In the genomic region with DNA sequence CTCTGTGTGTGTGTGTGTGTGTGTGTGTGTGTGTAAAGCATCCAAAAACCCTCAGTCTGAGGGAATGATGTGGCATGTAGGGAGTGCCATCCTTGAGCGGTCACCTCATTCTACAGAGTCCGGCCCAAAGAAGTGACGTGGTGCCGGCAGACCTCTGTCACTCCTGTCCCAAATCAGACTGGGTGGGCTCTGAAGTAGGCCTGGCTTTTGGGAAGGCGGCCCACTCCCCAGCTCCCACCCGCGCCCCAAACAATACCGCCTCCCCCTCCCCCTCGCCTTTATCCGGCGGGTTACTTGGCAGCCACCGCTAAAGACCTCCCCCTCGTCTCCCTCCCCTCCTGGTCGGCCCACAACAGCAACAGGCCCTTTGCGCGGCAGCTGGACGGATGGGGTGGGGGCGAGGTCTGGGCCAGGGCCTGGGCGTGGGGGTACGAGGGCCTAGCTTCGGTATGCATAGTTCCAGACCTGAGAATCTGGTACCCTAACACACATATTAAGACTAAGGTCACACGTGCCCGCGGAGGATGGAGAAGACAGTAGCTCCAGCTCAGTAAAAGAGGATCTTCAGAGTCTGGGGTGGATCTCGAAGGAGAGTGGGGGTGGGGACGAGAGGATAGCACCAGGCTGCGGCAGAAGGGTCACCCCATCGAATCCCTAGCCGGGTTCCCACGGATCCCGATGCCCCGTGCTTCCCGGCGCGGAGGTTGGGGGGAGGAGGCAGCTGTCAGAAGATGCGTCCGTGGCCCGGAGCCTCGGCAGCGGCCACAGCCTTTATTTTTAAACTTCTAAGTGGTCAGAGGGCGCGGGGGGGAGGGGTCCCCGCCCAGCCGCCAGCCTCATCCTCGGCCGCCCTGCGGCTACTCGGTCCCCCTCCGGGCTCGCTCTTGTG, we compare ENCODE assay signal across 7 mouse cellular contexts. TPM values are rescaled to one million over a fixed set of nuclear protein-coding genes. Genes with fewer than 3 reads are reported as not detected.
DNase-seq lines count a peak whose midpoint lies in the region; ATAC-seq and TF ChIP-seq lines count a peak whose summit lies in the region.

No protein-coding gene starts in this region.

- peak overlapping the region; percentile 97 for H3K4me3 ChIP-seq in C2C12 (ENCODE audit: insufficient read depth, poor library complexity, severe bottlenecking)
- H3K4me3 ChIP-seq in cortical plate, adult 2 months (ENCODE audit: insufficient read depth, low read length): peak overlapping the region; percentile 98
- H3K4me3 ChIP-seq in heart, embryonic 16.5 days (ENCODE audit: low read length): peak overlapping the region; percentile 98
- peak overlapping the region; percentile 98 for H3K4me3 ChIP-seq in limb, embryonic 15.5 days
- H3K4me3 ChIP-seq in midbrain, embryonic 15.5 days: peak overlapping the region; percentile 96

- H3K27ac ChIP-seq in cortical plate, adult 2 months (ENCODE audit: insufficient read depth, low read length): peak overlapping the region; percentile 100
- peak overlapping the region; percentile 94 for H3K27ac ChIP-seq in heart, embryonic 16.5 days (ENCODE audit: low read length)
- H3K27ac ChIP-seq in limb, embryonic 15.5 days: peak overlapping the region; percentile 95
- peak overlapping the region; percentile 96 for H3K27ac ChIP-seq in midbrain, embryonic 15.5 days

- H3K27me3 ChIP-seq in C2C12 (ENCODE audit: control insufficient read depth, insufficient read depth, insufficient read length): no peaks in the 10 kb centered on the region
- no peaks in the 10 kb centered on the region for H3K27me3 ChIP-seq in heart, embryonic 16.5 days (ENCODE audit: control insufficient read depth, insufficient read depth, low read length)
- H3K27me3 ChIP-seq in limb, embryonic 15.5 days: no peaks in the 10 kb centered on the region
- H3K27me3 ChIP-seq in midbrain, embryonic 15.5 days (replicated peaks): no peaks in the 10 kb centered on the region

- H3K9ac ChIP-seq in heart, embryonic 16.5 days (ENCODE audit: low read length): peak overlapping the region; percentile 99
- H3K9ac ChIP-seq in limb, embryonic 15.5 days: peak overlapping the region; percentile 97
- peak overlapping the region; percentile 94 for H3K9ac ChIP-seq in midbrain, embryonic 15.5 days

- WGBS in heart, embryonic 16.5 days: under 1% methylated on average over 48 of the region's 50 CpGs
- under 1% methylated on average over 50 of the region's 50 CpGs for WGBS in limb, embryonic 15.5 days
- WGBS in midbrain, embryonic 15.5 days: under 1% methylated on average over 49 of the region's 50 CpGs

- peak overlapping the region; percentile 86 for H3ac ChIP-seq in C2C12 (ENCODE audit: control insufficient read depth, insufficient read length, low read depth)

- TF ChIP-seq POLR2A in cortical plate, adult 2 months (IDR thresholded peaks at IDR 0.05; ENCODE audit: extremely low read depth, insufficient read depth, low read length): no peak

- H3K4me2 ChIP-seq in heart, embryonic 16.5 days (ENCODE audit: low read depth, low read length): peak overlapping the region; percentile 87
- peak overlapping the region; percentile 72 for H3K4me2 ChIP-seq in limb, embryonic 15.5 days
- H3K4me2 ChIP-seq in midbrain, embryonic 15.5 days: peak overlapping the region; percentile 82

- TF ChIP-seq CTCF in C2C12 (IDR thresholded peaks at IDR 0.05; ENCODE audit: control insufficient read depth, insufficient read depth, insufficient read length): no peak
- TF ChIP-seq CTCF in cortical plate, adult 2 months (IDR thresholded peaks at IDR 0.05; ENCODE audit: extremely low read depth, insufficient read depth, low read length): no peak

- DNase-seq in 3T3-L1 (ENCODE audit: low read depth, low spot score): peak; percentile 36

- no peaks in the 10 kb centered on the region for H3K9me3 ChIP-seq in heart, embryonic 16.5 days (replicated peaks; ENCODE audit: control insufficient read depth, low read length)
- H3K9me3 ChIP-seq in limb, embryonic 15.5 days: no peaks in the 10 kb centered on the region
- no peaks in the 10 kb centered on the region for H3K9me3 ChIP-seq in midbrain, embryonic 15.5 days

- peak; percentile 5 for ATAC-seq in heart, embryonic 16.5 days (replicated peaks; ENCODE audit: extremely low read depth, insufficient read depth, low FRiP score)
- no peak for ATAC-seq in limb, embryonic 15.5 days (ENCODE audit: insufficient number of reproducible peaks, low FRiP score, low TSS enrichment, low read depth)
- ATAC-seq in midbrain, embryonic 15.5 days (replicated peaks): peak; percentile 20
- no peak for ATAC-seq in erythroid progenitor cell, adult 5-6 weeks (replicated peaks; ENCODE audit: low FRiP score, poor library complexity, severe bottlenecking)

- peaks cover 10% of the 10 kb centered on the region for H3K36me3 ChIP-seq in C2C12 (ENCODE audit: control insufficient read depth, insufficient read depth)
- no peaks in the 10 kb centered on the region for H3K36me3 ChIP-seq in heart, embryonic 16.5 days (ENCODE audit: control insufficient read depth, insufficient read depth)
- peaks cover 5% of the 10 kb centered on the region; the same call in 1 of the 2 replicates for H3K36me3 ChIP-seq in limb, embryonic 15.5 days
- no peaks in the 10 kb centered on the region for H3K36me3 ChIP-seq in midbrain, embryonic 15.5 days (replicated peaks)

- H3K79me3 ChIP-seq in C2C12 (ENCODE audit: low read depth): peaks cover 57% of the 10 kb centered on the region

- peaks cover 70% of the 10 kb centered on the region for H3K79me2 ChIP-seq in C2C12 (ENCODE audit: control insufficient read depth, insufficient read depth)

- peaks cover 22% of the 10 kb centered on the region for H3K4me1 ChIP-seq in cortical plate, adult 2 months (ENCODE audit: control insufficient read depth, insufficient read depth, low read length)
- peaks cover 70% of the 10 kb centered on the region for H3K4me1 ChIP-seq in heart, embryonic 16.5 days (ENCODE audit: control insufficient read depth, insufficient read depth, low read length)
- H3K4me1 ChIP-seq in limb, embryonic 15.5 days: peaks cover 73% of the 10 kb centered on the region
- peaks cover 65% of the 10 kb centered on the region for H3K4me1 ChIP-seq in midbrain, embryonic 15.5 days

TF ChIP-seq in C2C12, 6 proteins besides CTCF, POLR2A, EP300 and RAD21:
- TF ChIP-seq CEBPB (IDR thresholded peaks at IDR 0.05; ENCODE audit: low read depth): no peak
- TF ChIP-seq FOSL1 (IDR thresholded peaks at IDR 0.05; ENCODE audit: insufficient read depth, low read length, poor library complexity, severe bottlenecking): no peak
- TF ChIP-seq MYOD1 (IDR thresholded peaks at IDR 0.05; ENCODE audit: control insufficient read depth, insufficient read length, low read depth): no peak
- no peak for TF ChIP-seq MYOG (IDR thresholded peaks at IDR 0.05; ENCODE audit: control insufficient read depth, extremely low read depth, insufficient read length)
- TF ChIP-seq USF1 (IDR thresholded peaks at IDR 0.05; ENCODE audit: low read depth): no peak
- no peak for TF ChIP-seq MAX (IDR thresholded peaks at IDR 0.05)

RNA-seq across cellular contexts. Expression of a gene that starts 0.8 kb away (rescaled TPM):
- 130 TPM for polyA plus RNA-seq in C2C12 (2012; fragmentation: generic; extraction: Trizol)
- polyA plus RNA-seq in cortical plate, adult 2 months (2012; rRNA removed): 206 and 215 TPM in 2 replicates
- 34.7 and 36.1 TPM in 2 replicates for polyA plus RNA-seq in heart, embryonic 16.5 days (2015; fragmentation: Nextera tagmentation; extraction: Ambion mirVana)
- 46.5 and 50.3 TPM in 2 replicates for polyA plus RNA-seq in limb, embryonic 15.5 days (2015; fragmentation: Nextera tagmentation; extraction: Ambion mirVana)
- polyA plus RNA-seq in midbrain, embryonic 15.5 days (2015; fragmentation: Nextera tagmentation; extraction: Ambion mirVana): 85.4 and 92.1 TPM in 2 replicates
- total RNA-seq in erythroid progenitor cell, adult 5-6 weeks (2015; ENCODE audit: low replicate concordance): 6.7 and 12.3 TPM in 2 replicates
- 6.3 and 8.2 TPM in 2 replicates for total RNA-seq in erythroid progenitor cell, adult 5-6 weeks (2017; ENCODE audit: low replicate concordance)

RNA-seq across cellular contexts. Expression of a gene that starts 6.8 kb away (rescaled TPM):
- 110 TPM for polyA plus RNA-seq in C2C12 (2012; fragmentation: generic; extraction: Trizol)
- polyA plus RNA-seq in cortical plate, adult 2 months (2012; rRNA removed): 111 and 117 TPM in 2 replicates
- 78.1 and 81.3 TPM in 2 replicates for polyA plus RNA-seq in heart, embryonic 16.5 days (2015; fragmentation: Nextera tagmentation; extraction: Ambion mirVana)
- 120 and 128 TPM in 2 replicates for polyA plus RNA-seq in limb, embryonic 15.5 days (2015; fragmentation: Nextera tagmentation; extraction: Ambion mirVana)
- polyA plus RNA-seq in midbrain, embryonic 15.5 days (2015; fragmentation: Nextera tagmentation; extraction: Ambion mirVana): 184 and 188 TPM in 2 replicates
- total RNA-seq in erythroid progenitor cell, adult 5-6 weeks (2015; ENCODE audit: low replicate concordance): 10.9 and 22.3 TPM in 2 replicates
- total RNA-seq in erythroid progenitor cell, adult 5-6 weeks (2017; ENCODE audit: low replicate concordance): 9.2 and 10.8 TPM in 2 replicates

RNA-seq across cellular contexts. Expression of a gene that starts 31.2 kb away (rescaled TPM):
- 0.62 TPM for polyA plus RNA-seq in C2C12 (2012; fragmentation: generic; extraction: Trizol)
- 0.36 and 0.52 TPM in 2 replicates for polyA plus RNA-seq in cortical plate, adult 2 months (2012; rRNA removed)
- polyA plus RNA-seq in heart, embryonic 16.5 days (2015; fragmentation: Nextera tagmentation; extraction: Ambion mirVana): 4.5 and 5.0 TPM in 2 replicates
- 71.2 and 79.7 TPM in 2 replicates for polyA plus RNA-seq in limb, embryonic 15.5 days (2015; fragmentation: Nextera tagmentation; extraction: Ambion mirVana)
- polyA plus RNA-seq in midbrain, embryonic 15.5 days (2015; fragmentation: Nextera tagmentation; extraction: Ambion mirVana): 2.6 and 2.9 TPM in 2 replicates
- not detected in 2 replicates for total RNA-seq in erythroid progenitor cell, adult 5-6 weeks (2015; ENCODE audit: low replicate concordance)
- total RNA-seq in erythroid progenitor cell, adult 5-6 weeks (2017; ENCODE audit: low replicate concordance): 0.39 TPM in 1 of 2 replicates, not detected in the other

RNA-seq across cellular contexts. Expression of a gene that starts 52.8 kb away (rescaled TPM):
- 85.7 TPM for polyA plus RNA-seq in C2C12 (2012; fragmentation: generic; extraction: Trizol)
- 86.1 and 98.1 TPM in 2 replicates for polyA plus RNA-seq in cortical plate, adult 2 months (2012; rRNA removed)
- 137 and 143 TPM in 2 replicates for polyA plus RNA-seq in heart, embryonic 16.5 days (2015; fragmentation: Nextera tagmentation; extraction: Ambion mirVana)
- polyA plus RNA-seq in limb, embryonic 15.5 days (2015; fragmentation: Nextera tagmentation; extraction: Ambion mirVana): 183 and 198 TPM in 2 replicates
- polyA plus RNA-seq in midbrain, embryonic 15.5 days (2015; fragmentation: Nextera tagmentation; extraction: Ambion mirVana): 140 and 150 TPM in 2 replicates
- total RNA-seq in erythroid progenitor cell, adult 5-6 weeks (2015; ENCODE audit: low replicate concordance): 169 and 213 TPM in 2 replicates
- 298 and 354 TPM in 2 replicates for total RNA-seq in erythroid progenitor cell, adult 5-6 weeks (2017; ENCODE audit: low replicate concordance)

Comparison
In these comparisons a context has a peak if more than half of its experiments do, and no peak if none do; other contexts are left out.
1. ATAC-seq: peak in heart, embryonic 16.5 days (single experiment) and midbrain, embryonic 15.5 days (single experiment); none in limb, embryonic 15.5 days (single experiment) and erythroid progenitor cell, adult 5-6 weeks (single experiment).
2. RNA of a gene that starts 31.2 kb away (polyA plus RNA-seq): 71.2 to 79.7 TPM in limb, embryonic 15.5 days; 4.5 to 5.0 TPM in heart, embryonic 16.5 days, 2.6 to 2.9 TPM in midbrain, embryonic 15.5 days, 0.62 TPM in C2C12 (single experiment) and 0.36 to 0.52 TPM in cortical plate, adult 2 months; every median in the first group is over 10 times any median in the second.
3. Peak in every context shown above with its lines, with median percentiles within 50 percentile points of each other: H3K4me3 ChIP-seq, H3K27ac ChIP-seq, H3K4me2 ChIP-seq and H3K9ac ChIP-seq.